Mouse (Mus musculus) layer of hippocampus, postnatal 36 days (tissue): Measurements from ENCODE around the gene Epor. TPM values are rescaled to one million over a fixed set of nuclear protein-coding genes. Genes with fewer than 3 reads are reported as not detected.

Source experiments
- DNase-seq, 2 experiments: peaks; one replicate each; pipeline ENCODE4 v3.0.0; 2022
- total RNA-seq, 2 experiments: library from RNA; stranded (reverse); gene quantifications; 2 replicates each; pipeline ENCODE4 v1.2.3; 2021

The Epor gene
- total RNA-seq, 2 experiments from 2014 or later, result 9.1 to 10.6 TPM

DNA sequence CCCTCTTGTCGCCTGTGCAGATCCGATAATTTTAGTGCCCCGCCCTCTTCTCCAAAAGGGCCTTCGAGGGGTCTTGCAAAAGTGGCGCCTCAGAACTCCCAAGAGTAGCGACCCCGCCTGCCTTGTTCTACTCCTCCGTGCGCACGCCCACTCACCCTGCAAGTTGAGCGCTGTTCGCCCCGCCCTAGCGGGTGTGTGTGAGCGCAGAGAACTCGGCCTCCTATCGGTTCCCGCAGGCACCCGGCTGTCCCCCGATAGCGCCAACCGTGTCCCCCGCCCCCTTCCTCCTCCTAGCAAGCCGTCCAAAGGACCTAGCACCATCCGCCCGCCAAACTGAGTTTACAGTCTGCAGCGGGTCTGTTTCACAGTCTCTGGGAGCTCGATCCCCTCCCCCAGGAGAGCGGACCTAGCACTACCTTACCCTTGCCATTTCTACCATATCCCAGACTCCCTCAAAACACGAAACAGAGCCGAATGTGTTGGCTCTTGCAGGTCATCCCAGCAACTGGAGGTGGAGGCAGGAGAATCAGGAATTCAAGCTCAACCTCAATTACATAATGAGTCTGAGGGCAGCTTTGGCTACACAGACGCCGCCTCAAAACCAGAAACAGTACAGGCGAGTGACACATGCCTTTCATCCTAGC lies 768 bp downstream of the Epor start:
- DNase-seq, result peak; percentile 77 to 78

DNA sequence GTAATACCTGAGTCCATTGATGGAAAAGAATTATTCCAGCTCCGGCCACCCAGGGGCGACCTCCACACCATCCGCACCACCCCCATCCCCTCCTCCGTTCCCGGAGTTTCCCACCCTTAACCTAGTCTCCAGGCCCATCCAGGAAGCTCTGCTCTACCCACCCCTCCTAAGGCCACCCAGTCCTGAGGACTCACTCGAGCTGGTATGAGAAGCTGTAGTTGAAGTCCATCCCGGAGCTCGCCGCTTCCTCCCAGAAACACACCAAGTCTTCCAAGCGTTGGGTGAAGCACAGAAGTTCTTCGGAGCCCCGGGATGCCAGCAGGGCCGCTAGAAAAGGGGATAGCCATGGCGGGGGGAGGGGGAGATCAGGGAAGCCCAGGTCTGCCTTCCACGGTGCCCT lies 1.3 kb downstream of the Epor start:
- DNase-seq, result no peak

DNA sequence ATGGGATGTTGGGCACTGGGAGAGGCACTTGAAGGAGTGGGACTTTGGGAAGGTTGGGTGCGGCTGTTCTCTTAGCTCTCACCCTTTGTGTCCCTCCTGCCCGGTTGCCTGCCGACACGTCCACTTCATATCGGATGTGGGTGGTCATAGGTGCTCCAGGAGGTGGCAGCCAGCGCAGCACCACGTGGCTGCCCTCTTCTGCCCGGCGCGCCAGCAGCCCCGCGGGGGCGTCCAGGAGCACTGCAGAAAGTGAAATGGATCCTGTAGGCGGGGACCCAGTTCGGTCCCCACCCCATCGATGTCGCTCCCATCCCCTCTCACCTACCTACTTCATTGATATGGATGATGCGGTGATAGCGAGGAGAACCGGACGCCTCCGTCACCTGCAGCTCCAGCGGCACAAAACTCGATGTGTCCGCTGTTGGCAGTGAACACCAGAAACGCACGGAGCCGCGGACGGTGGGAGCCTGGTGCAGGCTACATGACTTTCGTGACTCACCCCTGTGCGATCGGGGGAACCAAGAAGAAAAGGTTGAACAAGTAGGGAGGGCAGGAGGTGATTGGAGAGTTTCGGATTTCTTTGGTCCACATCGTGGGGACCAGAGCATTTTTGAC lies 1.8 kb downstream of the Epor start:
- DNase-seq, result no peak

DNA sequence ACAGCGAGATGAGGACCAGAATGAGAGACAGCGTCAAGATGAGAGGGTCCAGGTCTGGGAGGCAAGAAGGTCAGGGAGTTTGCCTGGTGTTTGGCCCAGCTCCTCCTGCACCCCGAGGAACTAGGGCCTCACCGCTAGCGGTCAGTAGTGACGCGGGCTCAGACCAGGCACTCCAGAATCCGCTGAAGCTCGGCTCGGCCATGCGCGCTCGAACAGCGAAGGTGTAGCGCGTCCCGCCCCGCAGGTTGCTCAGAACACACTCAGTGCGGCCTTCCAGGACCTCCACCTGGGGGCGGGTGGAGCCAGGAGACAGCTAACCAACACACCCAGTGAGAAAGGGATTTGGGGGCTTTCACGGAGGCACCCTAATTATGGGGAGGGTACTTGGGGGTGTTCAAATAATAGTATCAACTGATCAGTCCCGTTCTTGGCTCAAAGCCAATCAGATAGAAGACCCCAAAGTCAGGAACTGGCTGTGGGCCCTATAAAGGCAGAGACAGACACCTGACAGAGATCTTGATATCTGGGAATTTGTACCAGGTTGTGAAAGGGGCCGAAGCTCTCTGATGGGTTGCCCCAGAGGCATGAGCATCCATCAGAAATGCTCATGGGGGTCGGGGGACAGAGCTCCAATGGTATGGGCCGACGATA lies 2.6 kb downstream of the Epor start:
- no peak for DNase-seq

DNA sequence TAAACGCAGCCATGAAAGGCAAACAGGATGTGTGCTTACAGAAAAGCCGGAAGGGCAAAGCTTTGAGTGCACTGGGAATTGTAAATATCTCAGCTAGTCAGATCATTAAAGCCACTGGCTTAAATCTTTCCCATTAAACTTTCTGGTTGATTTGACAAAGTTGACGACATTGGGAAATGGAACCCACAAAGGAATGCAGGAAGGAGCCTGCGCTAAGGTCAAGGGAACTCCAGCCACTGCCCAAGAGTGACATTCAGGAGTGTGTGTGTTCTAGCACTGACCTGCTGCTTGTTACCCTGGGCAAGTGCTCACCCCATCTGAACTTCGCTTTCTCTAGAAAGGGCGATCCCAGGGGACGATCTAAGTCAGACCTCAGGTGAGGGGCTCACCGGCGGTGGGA lies 3.2 kb downstream of the Epor start:
- DNase-seq, result no peak

DNA sequence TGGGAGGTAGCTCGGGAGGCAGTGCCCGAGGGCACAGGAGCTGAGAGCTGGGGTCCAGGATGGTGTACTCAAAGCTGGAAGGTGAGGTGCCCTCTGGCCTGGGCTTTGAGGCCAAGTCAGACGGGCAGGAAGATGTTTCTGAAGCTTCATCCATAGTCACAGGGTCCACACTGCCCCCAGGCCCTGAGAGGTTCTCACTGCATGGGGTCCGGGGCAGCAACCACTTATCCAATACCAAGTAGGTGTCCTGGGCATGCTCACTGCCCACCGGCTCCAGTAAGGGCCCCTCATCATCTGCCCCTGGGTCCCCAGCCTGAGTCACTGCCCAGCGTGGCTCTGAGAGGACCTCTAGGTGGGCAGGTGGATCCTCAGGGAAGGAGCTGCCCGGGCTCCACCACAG lies 4.1 kb downstream of the Epor start:
- no peak for DNase-seq

DNA sequence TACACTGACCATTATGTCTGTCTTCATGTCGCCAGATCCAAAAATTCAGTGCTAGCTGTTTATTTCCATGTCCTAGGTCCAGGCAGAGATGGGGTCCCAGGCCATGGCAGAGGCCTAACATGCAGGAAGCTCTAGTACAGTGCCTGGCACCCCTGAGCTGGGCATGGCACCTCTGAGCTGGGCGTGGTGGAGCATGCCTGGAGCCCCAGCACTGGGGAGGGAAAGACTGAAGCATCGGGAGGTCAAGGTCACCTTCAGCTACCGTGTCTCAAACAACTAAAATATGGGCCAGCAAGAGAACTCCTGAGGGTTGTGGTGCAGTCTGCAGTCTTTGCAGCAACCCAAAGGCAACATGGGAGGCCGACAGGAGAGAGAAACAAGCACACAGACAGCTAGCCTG lies 4.9 kb downstream of the Epor start:
- DNase-seq, result no peak

DNA sequence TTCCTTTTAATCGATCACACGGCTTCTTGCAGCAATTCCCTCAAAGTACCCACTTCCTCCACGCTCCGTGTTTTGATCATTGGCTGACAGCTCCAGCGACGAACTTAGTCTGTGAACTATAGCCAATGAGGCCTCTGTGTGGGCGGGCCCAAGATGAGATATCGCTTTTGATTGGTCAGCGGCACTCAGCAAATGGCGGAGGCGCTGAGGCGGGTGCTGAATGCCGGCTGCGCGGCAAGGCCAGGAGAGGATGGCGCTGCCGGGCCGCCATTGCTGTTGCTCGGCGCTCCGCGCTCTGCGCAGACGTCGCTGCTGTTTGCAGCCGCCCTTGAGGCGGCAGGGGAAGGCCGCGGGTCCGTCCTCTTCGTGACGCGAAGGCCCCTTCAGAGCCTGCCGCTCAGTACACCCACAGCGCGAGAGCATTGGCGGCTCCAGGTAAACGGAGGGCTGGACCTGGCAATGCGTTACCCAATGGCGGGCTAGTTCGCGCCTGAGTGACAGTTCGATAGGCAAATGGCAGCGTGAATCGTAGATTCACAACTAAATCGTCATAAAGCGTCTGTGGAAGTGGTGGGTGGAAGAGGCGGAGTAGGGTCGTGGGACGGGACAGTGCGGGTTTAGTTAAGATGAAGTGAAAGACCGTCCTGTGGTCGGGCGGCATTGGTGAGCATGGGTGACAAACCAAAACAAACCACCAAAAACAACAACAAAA lies 7.6 kb downstream of the Epor start, which contains the start of gene Swsap1:
Swsap1 (plus strand) TSS at position 186 of the 712 bp plus-strand sequence.
- DNase-seq, result peak; percentile 99

DNA sequence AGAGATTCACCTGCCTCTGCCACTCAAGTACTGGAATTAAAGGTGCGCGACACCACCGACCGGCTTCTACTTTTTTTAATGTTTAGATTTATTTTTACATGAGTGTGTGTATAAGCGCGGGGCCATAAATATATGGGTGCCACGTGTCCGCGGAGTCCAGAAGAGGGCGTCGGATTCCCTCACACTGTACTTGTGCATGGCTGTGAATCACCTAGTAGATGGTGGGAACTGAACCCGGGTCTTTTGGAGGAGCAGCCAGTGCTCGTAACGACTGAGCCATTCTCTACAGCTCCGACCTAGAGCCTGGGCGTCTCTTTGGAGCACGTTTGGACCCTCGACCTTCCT lies 8.1 kb downstream of the Epor start:
- DNase-seq, result no peak

DNA sequence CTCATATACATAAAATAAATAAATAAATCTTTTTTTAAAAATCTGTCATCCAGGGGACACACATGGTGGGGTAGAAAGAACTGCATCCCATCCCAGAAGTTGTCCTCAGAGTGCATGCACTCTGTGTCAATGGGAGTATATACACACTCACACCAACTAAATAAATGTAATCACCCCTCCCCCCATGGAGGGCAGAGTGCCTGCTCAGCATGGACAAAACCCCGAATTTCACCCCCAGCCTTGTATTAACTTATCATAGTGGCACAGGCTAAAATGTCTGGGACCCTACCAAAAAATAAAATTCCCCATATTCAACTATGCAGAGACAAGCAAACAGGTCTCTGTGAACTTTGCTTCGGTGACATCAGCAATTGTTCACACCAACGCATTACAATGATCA lies 8.7 kb downstream of the Epor start:
- no peak for DNase-seq

DNA sequence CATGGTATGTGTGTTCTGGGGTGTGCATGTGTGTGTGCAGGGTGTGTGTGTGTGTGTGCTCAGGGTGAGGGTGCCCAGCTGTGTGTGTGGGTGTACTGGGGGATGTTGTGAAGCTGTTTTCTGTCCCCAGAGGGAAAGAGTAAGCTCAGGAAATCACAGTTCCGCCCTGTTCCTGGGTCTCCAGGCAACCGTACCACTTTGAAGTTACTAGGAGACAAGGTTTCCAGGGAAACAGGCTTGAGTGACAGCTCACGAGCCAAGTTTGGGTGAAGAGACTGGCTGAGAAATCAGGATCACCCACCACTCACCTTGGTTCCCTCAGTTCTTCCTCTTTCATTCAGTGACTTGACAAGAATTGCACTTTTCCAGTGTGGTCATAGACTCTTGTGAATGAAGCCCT lies 9.7 kb downstream of the Epor start:
- no peak for DNase-seq

DNA sequence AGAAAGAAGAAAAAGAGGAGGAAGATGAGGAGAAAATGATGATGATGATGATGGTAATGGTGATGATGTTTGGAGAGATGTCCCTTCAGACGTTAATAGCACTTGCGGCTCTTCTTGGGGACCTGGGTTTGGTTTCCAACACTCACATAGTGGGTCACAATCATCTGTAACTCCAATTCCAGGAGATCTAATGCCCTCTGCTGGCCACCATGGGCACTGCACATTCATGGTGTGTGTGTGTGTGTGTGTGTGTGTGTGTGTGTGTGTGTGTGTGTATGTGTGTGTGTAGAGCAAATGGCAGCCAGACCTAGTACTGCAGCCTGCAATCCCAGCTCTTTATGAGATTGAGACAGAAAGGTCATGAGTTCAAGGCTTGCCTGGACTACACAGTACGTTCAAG lies 11.3 kb downstream of the Epor start:
- no peak for DNase-seq

DNA sequence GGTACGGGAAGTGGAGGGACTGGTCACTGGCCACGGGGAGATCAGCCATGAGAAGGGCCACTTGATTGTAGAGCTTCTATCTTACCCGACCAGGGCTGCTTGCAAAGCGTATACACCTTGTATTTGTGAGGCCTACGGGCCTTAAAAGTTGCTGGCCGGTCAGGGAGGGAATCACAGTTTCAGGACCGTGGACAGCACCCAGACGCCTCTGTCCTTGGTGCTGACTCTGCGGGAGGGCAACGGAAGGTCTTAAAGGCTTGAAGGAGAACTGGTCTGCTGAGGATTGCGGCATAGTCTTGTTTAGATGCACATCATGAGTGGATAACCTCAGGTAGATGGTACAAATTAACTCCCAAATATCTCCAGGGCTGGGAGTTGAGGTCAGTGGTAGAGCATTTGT lies 13.0 kb downstream of the Epor start:
- DNase-seq, result peak in 1 of 2 experiments; percentile 54

DNA sequence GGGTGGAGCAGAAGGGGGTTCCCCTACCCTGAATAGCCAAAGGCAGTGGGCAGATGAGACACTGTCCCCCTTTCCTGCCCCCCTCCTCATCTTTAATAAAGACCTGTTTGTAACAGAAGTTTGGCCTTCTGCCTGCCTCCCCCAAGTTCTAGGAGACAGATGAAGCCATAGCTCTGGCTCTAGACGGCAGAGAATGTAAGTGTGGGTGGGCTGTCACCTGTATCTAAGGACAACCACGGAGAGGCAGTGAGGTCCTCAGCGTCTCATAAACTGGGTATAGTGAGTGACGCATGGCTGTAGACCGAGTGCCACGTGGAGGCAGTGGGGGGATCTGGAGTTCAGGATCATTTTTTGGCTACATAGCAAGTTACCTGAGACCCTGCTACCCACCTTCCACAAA lies 14.5 kb downstream of the Epor start:
- DNase-seq, result no peak

DNA sequence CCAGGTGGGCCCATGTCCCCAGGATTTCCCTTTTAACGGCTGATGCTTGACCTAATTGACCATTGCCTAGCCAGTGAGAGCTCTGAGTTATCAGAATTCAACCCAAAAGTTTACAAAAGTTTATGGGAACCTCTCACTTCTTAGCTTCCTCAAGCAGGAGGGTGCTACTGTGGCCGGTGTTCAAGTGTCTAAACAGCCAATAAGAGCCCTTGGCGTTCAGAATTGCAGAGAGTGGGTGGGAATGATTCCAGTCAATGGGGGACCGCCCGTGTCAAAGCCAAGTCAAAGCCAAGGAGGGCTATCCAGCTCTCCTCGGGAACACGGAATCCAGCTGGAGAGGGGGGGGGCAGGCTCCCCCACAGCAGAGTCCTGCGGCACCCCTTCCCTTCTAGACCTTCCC lies 15.2 kb downstream of the Epor start:
- no peak for DNase-seq

DNA sequence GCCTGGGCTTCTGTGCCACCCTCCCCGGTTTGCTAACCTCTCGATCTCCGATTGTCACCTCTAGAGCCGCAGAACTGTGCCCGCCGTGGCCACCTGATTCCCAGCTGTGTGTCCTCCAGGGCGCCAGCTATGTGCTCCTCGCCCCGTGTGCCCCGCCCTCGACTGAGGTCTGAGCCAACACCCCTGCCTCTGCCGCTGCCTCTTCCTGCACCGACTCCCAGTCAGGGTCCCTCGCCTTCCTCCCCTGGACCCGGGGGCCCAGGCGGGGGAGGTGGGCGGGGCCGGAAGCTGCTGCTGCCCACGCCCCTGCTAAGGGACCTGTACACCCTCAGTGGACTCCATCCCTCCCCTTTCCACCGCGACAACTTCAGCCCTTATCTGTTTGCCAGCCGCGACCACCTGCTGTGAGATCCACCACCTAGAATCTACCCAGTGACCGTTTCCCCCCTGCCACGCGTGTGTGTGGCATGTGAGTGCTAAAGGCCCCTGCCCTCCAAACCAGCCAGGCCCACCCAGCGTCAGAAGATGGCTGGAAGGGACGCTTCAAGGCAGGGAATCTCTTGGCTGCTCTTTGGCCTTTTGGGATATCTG lies 15.7 kb downstream of the Epor start:
- no peak for DNase-seq

DNA sequence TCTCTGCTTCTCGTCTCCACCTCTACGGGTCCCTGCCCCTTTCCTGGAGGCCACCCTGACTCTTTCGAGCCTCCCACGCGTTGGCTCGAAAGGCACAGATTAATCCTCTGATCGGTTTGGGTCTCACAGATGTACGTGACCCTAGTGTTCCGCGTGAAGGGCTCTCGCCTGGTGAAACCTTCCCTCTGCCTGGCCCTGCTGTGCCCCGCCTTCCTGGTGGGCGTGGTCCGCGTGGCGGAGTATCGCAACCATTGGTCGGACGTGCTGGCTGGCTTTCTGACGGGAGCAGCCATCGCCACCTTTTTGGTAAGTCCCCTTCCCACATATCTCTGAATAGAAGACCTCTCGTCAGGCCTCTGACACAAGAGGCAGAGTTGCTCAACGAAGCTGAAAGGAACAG lies 19.0 kb downstream of the Epor start:
- DNase-seq, result no peak

DNA sequence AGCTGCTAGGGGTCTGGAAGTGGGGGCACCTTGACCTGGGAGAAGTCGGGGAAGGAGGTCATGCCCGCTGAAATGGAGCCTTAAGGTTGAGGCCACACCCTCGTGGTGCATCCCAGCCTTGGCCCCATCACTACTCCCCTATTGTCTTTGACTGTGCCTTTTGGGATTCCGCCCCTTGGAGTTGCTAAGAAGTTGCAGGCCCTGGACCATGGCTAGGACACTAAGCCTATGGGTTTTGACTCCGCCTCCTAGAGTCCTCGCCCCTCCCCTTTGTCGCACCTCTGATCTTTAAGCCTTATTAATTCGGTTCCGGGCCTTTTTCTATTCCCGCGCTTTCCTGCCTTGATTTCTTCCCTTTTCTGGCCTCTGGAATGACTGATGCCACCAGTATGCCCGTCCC lies 19.7 kb downstream of the Epor start:
- no peak for DNase-seq

DNA sequence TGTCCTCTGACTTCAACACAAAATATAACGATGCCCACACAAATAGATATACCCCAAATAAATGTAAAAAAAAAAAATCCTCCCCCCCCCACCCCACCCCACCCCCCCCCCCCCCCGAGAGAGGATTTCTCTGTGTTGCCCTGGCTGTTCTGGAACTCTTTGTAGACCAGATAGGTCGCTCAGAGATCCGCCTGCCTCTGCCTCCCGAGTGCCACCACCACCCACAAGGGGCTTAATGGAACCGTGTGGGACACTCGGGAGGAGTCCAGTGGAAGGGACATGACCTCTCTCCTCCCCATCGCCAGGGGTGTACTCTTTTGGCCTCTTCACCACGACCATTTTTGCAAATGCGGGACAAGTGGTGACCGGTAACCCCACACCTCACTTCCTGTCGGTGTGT lies 20.3 kb downstream of the Epor start:
- DNase-seq, result no peak

DNA sequence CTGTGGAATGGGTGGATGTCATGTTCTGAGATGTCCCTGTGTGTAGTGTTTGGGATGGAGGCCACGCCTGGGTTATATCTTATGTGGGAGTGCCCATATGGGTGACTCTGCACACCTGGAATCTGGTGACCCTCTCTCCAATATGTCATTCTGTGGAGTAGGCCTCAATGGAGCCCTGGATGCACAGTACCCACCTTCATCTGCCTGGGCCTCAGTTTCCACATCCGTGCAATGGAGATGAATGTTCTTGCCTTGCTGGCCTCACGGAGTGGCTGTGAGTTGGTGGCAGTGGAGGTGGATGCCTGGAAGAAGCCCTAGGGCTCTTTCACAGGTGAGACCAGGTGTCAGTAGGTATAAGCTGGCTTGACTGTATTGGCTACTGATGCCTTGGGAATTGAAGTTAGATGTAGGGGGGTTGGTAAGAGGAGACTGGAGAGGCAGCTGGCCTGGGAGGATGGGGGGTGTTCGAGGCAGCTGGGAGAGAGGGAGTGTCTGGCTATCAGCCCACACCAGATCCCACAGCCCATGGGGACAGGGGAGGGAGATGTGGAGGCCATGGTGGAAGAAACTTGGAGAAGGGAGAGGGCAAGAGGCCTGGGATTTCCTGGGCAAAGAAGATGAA lies 25.0 kb downstream of the Epor start:
- DNase-seq, result no peak

DNA sequence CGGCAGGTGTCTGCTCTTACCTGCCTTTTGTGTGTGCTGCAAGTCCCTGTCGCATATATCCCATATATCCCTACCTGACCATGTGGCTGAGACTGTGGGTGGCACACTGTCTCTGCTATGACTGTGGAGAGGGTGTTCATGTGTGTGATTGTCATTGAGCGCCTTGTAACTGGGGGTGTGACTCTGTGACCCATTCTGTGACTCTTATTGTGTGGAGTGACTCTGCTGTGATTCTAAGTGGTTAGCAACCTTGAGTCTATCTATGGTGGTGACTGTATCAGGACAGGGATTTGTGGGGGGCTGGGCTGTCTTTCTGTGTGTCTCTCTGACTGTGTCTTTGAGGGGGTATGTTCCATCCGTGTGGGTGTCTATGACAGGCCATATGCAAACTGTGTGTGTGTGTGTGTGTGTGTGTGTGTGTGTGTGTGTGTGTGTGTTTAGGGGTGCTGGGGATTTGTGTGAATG lies 25.6 kb downstream of the Epor start:
- peak in 1 of 2 experiments; percentile 51 for DNase-seq
